Mouse (Mus musculus) intestine, embryonic 14.5 days (tissue): Measurements from ENCODE around the gene S100a5. TPM values are rescaled to one million over a fixed set of nuclear protein-coding genes. Genes with fewer than 3 reads are reported as not detected.

Source experiments
- ATAC-seq: fragments of 200-750 bp; cut with Nextera tagmentation; replicated peaks from 2 replicates; pipeline ENCODE4 v1.8.0; 2017; ENCODE audit warnings: low read depth, moderate number of reproducible peaks, moderate TSS enrichment, moderate library complexity; ENCODE audit not compliant: low FRiP score, low TSS enrichment
- DNase-seq: peaks from one replicate; pipeline ENCODE4 v3.0.0-alpha.2; 2018; ENCODE audit warnings: low spot score
- H3K27ac ChIP-seq: fragments of 300-500 bp; sonication (generic); 2 replicates; pipeline ENCODE4 v1.5.1; 2014; ENCODE audit warnings: low read depth, mild to moderate bottlenecking, control low read depth
- H3K27me3 ChIP-seq: fragments of 300-500 bp; sonication (generic); replicated peaks from 2 replicates; pipeline ENCODE4 v1.6.1; 2014; ENCODE audit warnings: low read length, control low read depth; ENCODE audit not compliant: control insufficient read depth, insufficient read depth
- H3K36me3 ChIP-seq: fragments of 300-500 bp; sonication (generic); 2 replicates; pipeline ENCODE4 v1.6.1; 2014; ENCODE audit warnings: low read length, control low read depth; ENCODE audit not compliant: control insufficient read depth, insufficient read depth
- H3K4me1 ChIP-seq: fragments of 300-500 bp; sonication (generic); replicated peaks from 2 replicates; pipeline ENCODE4 v1.6.1; 2014; ENCODE audit warnings: low read length, control low read depth, mixed read lengths; ENCODE audit not compliant: control insufficient read depth, insufficient read depth
- H3K4me2 ChIP-seq: fragments of 300-500 bp; sonication (generic); 2 replicates; pipeline ENCODE4 v1.6.1; 2014; ENCODE audit warnings: low read length
- H3K4me3 ChIP-seq: fragments of 300-500 bp; sonication (generic); 2 replicates; pipeline ENCODE4 v1.5.1; 2014; ENCODE audit warnings: low read depth, low read length, control low read depth, mixed read lengths
- H3K9ac ChIP-seq: fragments of 300-500 bp; sonication (generic); 2 replicates; pipeline ENCODE4 v1.6.1; 2014; ENCODE audit warnings: mild to moderate bottlenecking, low read length
- H3K9me3 ChIP-seq: fragments of 300-500 bp; sonication (generic); 2 replicates; pipeline ENCODE4 v1.6.1; 2016; ENCODE audit warnings: low read length, control low read depth; ENCODE audit not compliant: control insufficient read depth
- WGBS: fragments of 180-500 bp; shearing (Covaris S2); extraction: QIAGEN DNeasy Blood & Tissue Kit; methylation state at CpG from one replicate; pipeline ENCODE4 v1.1.7; 2014; 5-methylcytosine and 5-hydroxymethylcytosine counted together
- polyA plus RNA-seq: library from polyadenylated mRNA; unstranded; fragments of >200 nt; fragmentation: Nextera tagmentation; extraction: Ambion mirVana; gene quantifications from 2 replicates; pipeline ENCODE4 v1.2.1, GENCODE M21; 2014

S100a5 gene
- polyA plus RNA-seq = 5.1 and 8.6 TPM in 2 replicates

DNA sequence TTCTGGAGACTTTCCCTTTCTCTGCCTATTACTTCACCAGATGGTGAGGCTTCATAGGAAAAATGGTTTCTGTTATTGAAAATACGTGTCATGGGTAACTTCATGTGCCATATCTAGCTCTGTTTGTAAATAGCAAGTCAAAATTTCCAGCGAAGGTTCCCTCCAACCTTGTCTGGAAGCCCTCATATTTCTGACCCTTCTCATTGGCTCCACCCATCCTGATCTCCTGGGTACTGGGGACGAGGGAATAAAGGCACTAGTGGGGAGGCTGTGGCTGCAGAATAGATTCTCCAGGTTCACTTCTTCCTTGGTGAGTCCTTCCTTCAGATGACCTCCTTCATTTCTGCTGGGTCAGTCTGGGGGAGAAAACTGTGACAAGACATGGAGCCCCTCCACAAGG lies at the start of gene S100a5:
Gene S100a5 (plus strand): TSS at position 301 of the 400 bp plus-strand sequence.
- no peak for ATAC-seq
- Histone ChIP-seq H3K4me3 (no peak within 1 kb of the TSS), H3K9ac (no peak within 1 kb of the TSS), H3K27ac (no peak within 1 kb of the TSS), H3K4me1 (peaks cover 29% of the 10 kb centered on the region), H3K4me2 (no peak within 1 kb of the TSS), H3K27me3 (no peaks in the 10 kb centered on the region), H3K9me3 (no peaks in the 10 kb centered on the region), H3K36me3 (no peaks in the 10 kb centered on the region)
- no peak for DNase-seq
- 51% methylated on average over 3 of the region's 3 CpGs for WGBS

DNA sequence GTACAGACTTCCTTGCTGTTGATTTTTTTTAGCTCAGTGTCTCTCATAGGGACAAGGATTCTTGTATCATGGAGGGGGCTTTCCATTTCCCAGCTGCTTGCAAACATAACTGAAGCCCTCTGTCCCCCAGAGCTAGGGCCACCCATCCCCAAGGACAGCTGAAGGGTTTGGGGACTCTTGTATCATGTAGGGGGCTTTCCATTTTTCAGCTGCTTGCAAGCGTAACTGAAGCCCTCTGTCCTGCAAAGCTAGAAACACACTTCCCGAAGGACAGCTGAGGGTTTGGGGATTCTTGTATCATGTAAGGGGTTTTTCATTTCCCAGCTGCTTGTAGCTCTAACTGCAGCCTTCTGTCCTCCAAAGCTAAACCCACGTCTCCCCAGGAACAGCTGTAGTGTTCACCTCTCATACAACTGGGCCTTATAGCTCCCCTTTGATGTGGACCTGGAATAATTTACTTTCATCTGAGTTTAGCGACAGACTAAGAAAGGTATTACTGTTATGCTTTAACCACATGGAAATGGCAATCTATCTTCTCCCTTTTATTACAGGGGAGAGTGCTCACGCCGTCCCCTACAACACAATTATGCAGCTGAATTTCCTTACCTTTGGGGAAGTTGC lies 48.2 kb upstream of the S100a5 start, which contains the start of gene S100a3:
Gene S100a3 (plus strand): TSS at position 571 of the 621 bp plus-strand sequence.
- no peaks in the 10 kb centered on the region for H3K27me3 ChIP-seq
- no peaks in the 10 kb centered on the region for H3K9me3 ChIP-seq
- ATAC-seq = no peak
- H3K27ac ChIP-seq = no peak within 1 kb of the TSS
- H3K9ac ChIP-seq = no peak within 1 kb of the TSS
- no peaks in the 10 kb centered on the region for H3K36me3 ChIP-seq
- H3K4me3 ChIP-seq = no peak within 1 kb of the TSS
- DNase-seq = peak; percentile 1
- H3K4me2 ChIP-seq = no peak within 1 kb of the TSS
- H3K4me1 ChIP-seq = no peaks in the 10 kb centered on the region
- 74% methylated on average over 6 of the region's 6 CpGs for WGBS

GRCm38 (mm10) chr3:90574691-90575090 lies 33.6 kb upstream of the S100a5 start:
- Histone ChIP-seq H3K9ac (no peak overlapping the region), H3K4me2 (no peak overlapping the region), H3K9me3 (no peaks in the 10 kb centered on the region), H3K4me1 (no peaks in the 10 kb centered on the region), H3K27me3 (no peaks in the 10 kb centered on the region), H3K36me3 (no peaks in the 10 kb centered on the region), H3K4me3 (no peak overlapping the region), H3K27ac (no peak overlapping the region)
- no peak for ATAC-seq
- DNase-seq = no peak
- 85% methylated on average over 5 of the region's 5 CpGs for WGBS

DNA sequence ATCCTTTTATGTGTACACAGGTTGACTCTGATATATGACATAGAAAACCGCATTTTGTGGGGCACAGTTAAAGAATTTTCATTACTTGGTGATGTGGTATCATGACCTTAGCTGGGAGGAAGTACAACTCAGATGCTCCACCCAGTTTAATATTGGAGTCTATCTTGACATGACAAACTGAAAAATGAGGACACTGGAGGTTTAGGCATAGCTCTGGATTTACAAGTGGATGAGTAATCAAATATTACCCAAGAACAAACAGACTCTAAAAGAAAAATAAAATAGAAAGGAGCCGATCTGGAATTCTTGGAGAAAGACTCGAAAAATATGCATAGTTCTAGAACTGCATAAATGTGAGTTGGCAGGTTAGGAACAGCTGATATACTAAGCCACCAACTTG lies 33.0 kb upstream of the S100a5 start:
- Histone ChIP-seq H3K36me3 (no peaks in the 10 kb centered on the region), H3K27me3 (no peaks in the 10 kb centered on the region), H3K4me1 (no peaks in the 10 kb centered on the region), H3K4me3 (no peak overlapping the region), H3K9me3 (no peaks in the 10 kb centered on the region), H3K27ac (no peak overlapping the region), H3K4me2 (no peak overlapping the region), H3K9ac (no peak overlapping the region)
- 75% methylated on average over 3 of the region's 3 CpGs for WGBS
- ATAC-seq = no peak
- no peak for DNase-seq

GRCm38 (mm10) chr3:90576351-90577001 lies 31.8 kb upstream of the S100a5 start:
- DNase-seq (no peak), ATAC-seq (no peak)
- H3K36me3 ChIP-seq = no peaks in the 10 kb centered on the region
- H3K4me1 ChIP-seq = no peaks in the 10 kb centered on the region
- 68% methylated on average over 10 of the region's 10 CpGs for WGBS
- H3K4me3 ChIP-seq = no peak overlapping the region
- H3K9ac ChIP-seq = no peak overlapping the region
- H3K4me2 ChIP-seq = no peak overlapping the region
- H3K27ac ChIP-seq = no peak overlapping the region
- no peaks in the 10 kb centered on the region for H3K9me3 ChIP-seq
- H3K27me3 ChIP-seq = no peaks in the 10 kb centered on the region

- peak; percentile 47 for DNase-seq
- no peak for ATAC-seq
Measured at GRCm38 (mm10) chr3:90579433-90579832, 28.9 kb upstream of the S100a5 start.

GRCm38 (mm10) chr3:90581141-90581540 lies 27.2 kb upstream of the S100a5 start:
- Histone ChIP-seq H3K36me3 (no peaks in the 10 kb centered on the region), H3K4me1 (peaks cover 7% of the 10 kb centered on the region), H3K4me2 (no peak overlapping the region), H3K27ac (no peak overlapping the region), H3K9ac (no peak overlapping the region), H3K27me3 (no peaks in the 10 kb centered on the region), H3K4me3 (no peak overlapping the region), H3K9me3 (no peaks in the 10 kb centered on the region)
- 95% methylated on average over 5 of the region's 5 CpGs for WGBS
- peak; percentile 48 for DNase-seq
- no peak for ATAC-seq

More at GRCm38 (mm10) chr3:90579433-90579832, 28.9 kb upstream of the S100a5 start:
- WGBS = 51% methylated on average over 7 of the region's 7 CpGs
- Histone ChIP-seq H3K4me2 (no peak overlapping the region), H3K27ac (no peak overlapping the region), H3K4me3 (no peak overlapping the region), H3K4me1 (peaks cover 7% of the 10 kb centered on the region; the same call in 1 of the 2 replicates), H3K9me3 (no peaks in the 10 kb centered on the region), H3K27me3 (no peaks in the 10 kb centered on the region), H3K36me3 (no peaks in the 10 kb centered on the region), H3K9ac (no peak overlapping the region)

DNA sequence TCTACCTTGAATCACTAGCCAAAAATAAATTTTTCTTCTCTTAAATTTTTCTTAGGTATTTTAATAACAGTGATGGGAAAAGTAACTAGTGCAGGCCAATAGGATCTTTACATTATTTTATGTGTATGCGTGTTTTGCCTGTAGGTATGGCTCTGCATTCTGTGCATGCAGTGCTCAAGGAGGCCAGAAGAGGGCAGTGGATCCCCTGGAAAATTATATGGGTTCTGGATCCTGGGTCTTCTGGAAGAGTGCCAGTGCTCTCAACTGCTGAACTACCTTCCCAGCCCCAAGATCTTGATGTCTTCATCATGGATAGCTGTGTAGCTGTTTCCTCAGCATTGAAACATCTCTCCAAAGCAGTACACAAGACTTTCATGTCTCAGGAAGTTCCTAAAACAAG lies 26.2 kb upstream of the S100a5 start:
- no peak for ATAC-seq
- Histone ChIP-seq H3K27ac (no peak overlapping the region), H3K4me1 (peaks cover 7% of the 10 kb centered on the region), H3K36me3 (no peaks in the 10 kb centered on the region), H3K4me2 (no peak overlapping the region), H3K9ac (no peak overlapping the region), H3K9me3 (no peaks in the 10 kb centered on the region), H3K4me3 (no peak overlapping the region), H3K27me3 (no peaks in the 10 kb centered on the region)
- DNase-seq = no peak
- 96% methylated on average over 1 of the region's 1 CpGs for WGBS

GRCm38 (mm10) chr3:90582556-90582955 lies 25.8 kb upstream of the S100a5 start:
- WGBS = 84% methylated on average over 4 of the region's 4 CpGs
- H3K4me3 ChIP-seq = no peak overlapping the region
- no peaks in the 10 kb centered on the region for H3K9me3 ChIP-seq
- no peaks in the 10 kb centered on the region for H3K36me3 ChIP-seq
- H3K27me3 ChIP-seq = no peaks in the 10 kb centered on the region
- no peak for DNase-seq
- no peak overlapping the region for H3K27ac ChIP-seq
- no peak overlapping the region for H3K4me2 ChIP-seq
- no peak overlapping the region for H3K9ac ChIP-seq
- peaks cover 7% of the 10 kb centered on the region for H3K4me1 ChIP-seq
- ATAC-seq = no peak
